Mouse (Mus musculus): ENCODE results near the gene Limd1. TPM values are rescaled to one million over a fixed set of nuclear protein-coding genes. Genes with fewer than 3 reads are reported as not detected.
A peak's percentile ranks its signal among the peaks of the same experiment; 100 is the strongest.

The Limd1 gene
- polyA plus RNA-seq, 1 experiment from 2014 or later, result 55.9 TPM

DNA sequence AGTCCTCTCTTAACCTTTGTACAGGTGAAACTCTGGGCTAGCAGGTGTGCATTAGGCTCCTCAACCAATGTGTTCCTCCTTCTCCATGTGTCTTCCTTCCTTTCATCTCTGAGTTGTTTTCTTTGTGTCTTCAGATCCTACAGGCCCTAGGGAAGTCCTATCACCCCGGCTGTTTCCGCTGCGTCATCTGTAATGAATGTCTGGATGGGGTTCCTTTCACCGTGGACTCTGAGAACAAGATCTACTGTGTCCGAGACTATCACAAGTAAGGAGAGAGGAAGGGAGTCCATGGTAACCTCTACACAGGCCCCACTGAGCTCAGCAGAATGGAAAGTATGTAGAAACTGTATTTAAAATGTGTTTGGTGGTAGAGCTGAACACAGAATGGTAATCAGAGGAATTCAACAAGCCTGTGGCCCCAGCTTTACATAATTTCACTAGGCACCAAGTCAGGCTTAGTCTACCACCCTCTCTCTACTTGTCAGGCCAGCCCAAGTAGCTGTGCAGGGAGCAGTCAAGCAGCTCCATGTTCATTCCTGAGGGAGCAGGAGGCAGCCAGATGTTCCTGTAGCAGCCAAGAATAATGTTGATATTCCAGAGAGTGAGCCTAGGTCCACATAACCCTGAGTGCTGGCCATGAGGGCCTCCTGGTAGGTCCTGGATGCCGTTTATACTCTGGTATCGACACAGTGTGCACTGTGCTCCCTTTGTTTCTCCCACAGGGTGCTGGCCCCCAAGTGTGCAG lies 38.3 kb downstream of the Limd1 start:
- Histone ChIP-seq H3K27ac (ENCODE audit: low read depth, low read length) (no peak overlapping the region), H3K4me3 (ENCODE audit: low read length) (no peak overlapping the region), H3K4me1 (ENCODE audit: control insufficient read depth, insufficient read depth, low read length) (no peaks in the 10 kb centered on the region), H3K9ac (ENCODE audit: low read depth, low read length) (no peak overlapping the region), H3K4me2 (replicated peaks; ENCODE audit: low read depth, low read length) (no peak overlapping the region), H3K9me3 (ENCODE audit: control insufficient read depth, low read length) (no peaks in the 10 kb centered on the region), H3K36me3 (ENCODE audit: control insufficient read depth, insufficient read depth, low read length) (peaks cover 60% of the 10 kb centered on the region), H3K27me3 (ENCODE audit: control insufficient read depth, insufficient read depth, low read length) (no peaks in the 10 kb centered on the region)
- 90% methylated on average over 7 of the region's 7 CpGs for WGBS
- ATAC-seq (ENCODE audit: low FRiP score, low TSS enrichment), result no peak

DNA sequence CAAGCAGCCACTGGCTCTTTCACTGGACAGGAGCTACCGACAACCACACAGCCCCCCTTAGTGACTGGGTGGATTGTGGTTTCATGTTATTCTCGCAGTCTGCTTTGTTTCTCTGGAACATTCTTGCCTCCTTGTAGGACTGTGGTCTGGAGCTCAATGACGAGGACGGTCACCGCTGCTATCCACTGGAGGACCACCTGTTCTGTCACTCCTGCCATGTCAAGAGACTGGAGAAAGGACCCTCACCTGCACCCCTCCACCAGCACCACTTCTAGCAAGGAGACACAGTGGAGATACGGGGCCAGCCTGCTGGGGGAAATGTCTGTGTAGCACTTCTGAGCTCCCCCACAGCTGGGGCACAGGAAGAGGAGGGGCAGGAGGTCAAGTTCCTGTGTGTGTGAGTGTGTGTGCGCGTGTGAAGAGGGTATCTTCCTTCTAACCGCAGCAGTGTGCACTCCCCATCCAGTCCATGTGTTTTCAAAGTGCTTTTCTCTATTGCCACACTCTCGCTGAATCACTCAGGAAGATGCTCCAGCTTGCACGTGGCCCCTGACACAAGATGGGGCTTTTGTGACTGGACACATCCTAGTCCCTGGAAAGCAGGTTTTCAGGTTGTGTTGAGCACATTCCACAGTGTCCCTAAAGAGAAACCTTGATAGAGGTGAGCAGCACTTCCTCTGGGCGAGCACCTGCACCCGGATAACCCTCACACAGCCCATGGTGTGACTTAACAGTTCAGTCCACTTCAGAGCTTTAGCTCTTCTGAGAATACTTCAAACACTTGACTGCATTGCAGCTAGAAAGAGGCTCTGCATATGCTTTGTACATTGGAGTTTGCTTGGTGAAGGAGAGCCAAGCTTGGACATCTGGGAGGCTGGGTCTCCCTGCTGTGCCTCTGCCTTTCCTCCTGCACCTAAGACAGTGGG lies 40.7 kb downstream of the Limd1 start:
- Histone ChIP-seq H3K4me1 (ENCODE audit: control insufficient read depth, insufficient read depth, low read length) (no peaks in the 10 kb centered on the region), H3K9ac (ENCODE audit: low read depth, low read length) (no peak overlapping the region), H3K4me2 (replicated peaks; ENCODE audit: low read depth, low read length) (no peak overlapping the region), H3K4me3 (ENCODE audit: low read length) (no peak overlapping the region), H3K9me3 (ENCODE audit: control insufficient read depth, low read length) (no peaks in the 10 kb centered on the region), H3K27me3 (ENCODE audit: control insufficient read depth, insufficient read depth, low read length) (no peaks in the 10 kb centered on the region), H3K36me3 (ENCODE audit: control insufficient read depth, insufficient read depth, low read length) (peaks cover 45% of the 10 kb centered on the region), H3K27ac (ENCODE audit: low read depth, low read length) (no peak overlapping the region)
- WGBS, result 86% methylated on average over 13 of the region's 13 CpGs
- ATAC-seq (ENCODE audit: low FRiP score, low TSS enrichment), result no peak

- H3K27ac ChIP-seq (ENCODE audit: low read depth, low read length), result no peak overlapping the region
- no peaks in the 10 kb centered on the region for H3K9me3 ChIP-seq (ENCODE audit: control insufficient read depth, low read length)
- no peak overlapping the region for H3K4me2 ChIP-seq (replicated peaks; ENCODE audit: low read depth, low read length)
- H3K9ac ChIP-seq (ENCODE audit: low read depth, low read length), result no peak overlapping the region
- H3K4me1 ChIP-seq (ENCODE audit: control insufficient read depth, insufficient read depth, low read length), result no peaks in the 10 kb centered on the region
- no peak for ATAC-seq (ENCODE audit: low FRiP score, low TSS enrichment)
- H3K36me3 ChIP-seq (ENCODE audit: control insufficient read depth, insufficient read depth, low read length), result peaks cover 45% of the 10 kb centered on the region
- 79% methylated on average over 3 of the region's 3 CpGs for WGBS
- no peak overlapping the region for H3K4me3 ChIP-seq (ENCODE audit: low read length)
- H3K27me3 ChIP-seq (ENCODE audit: control insufficient read depth, insufficient read depth, low read length), result no peaks in the 10 kb centered on the region
These were observed 42.2 kb downstream of the Limd1 start for GRCm38 (mm10) chr9:123520735-123521134.

- 38% methylated on average over 3 of the region's 3 CpGs for WGBS
- ATAC-seq (ENCODE audit: low FRiP score, low TSS enrichment), result no peak
- Histone ChIP-seq H3K4me3 (ENCODE audit: low read length) (no peak overlapping the region), H3K36me3 (ENCODE audit: control insufficient read depth, insufficient read depth, low read length) (peaks cover 22% of the 10 kb centered on the region), H3K27ac (ENCODE audit: low read depth, low read length) (no peak overlapping the region), H3K9ac (ENCODE audit: low read depth, low read length) (no peak overlapping the region), H3K4me1 (ENCODE audit: control insufficient read depth, insufficient read depth, low read length) (peaks cover 7% of the 10 kb centered on the region; the same call in 1 of the 2 replicates), H3K4me2 (replicated peaks; ENCODE audit: low read depth, low read length) (no peak overlapping the region), H3K9me3 (ENCODE audit: control insufficient read depth, low read length) (no peaks in the 10 kb centered on the region), H3K27me3 (ENCODE audit: control insufficient read depth, insufficient read depth, low read length) (no peaks in the 10 kb centered on the region)
These were observed 45.2 kb downstream of the Limd1 start for GRCm38 (mm10) chr9:123523676-123524075.

- no peak for ATAC-seq (ENCODE audit: low FRiP score, low TSS enrichment)
- Histone ChIP-seq H3K4me2 (replicated peaks; ENCODE audit: low read depth, low read length) (no peak overlapping the region), H3K4me3 (ENCODE audit: low read length) (no peak overlapping the region), H3K9ac (ENCODE audit: low read depth, low read length) (no peak overlapping the region), H3K9me3 (ENCODE audit: control insufficient read depth, low read length) (no peaks in the 10 kb centered on the region), H3K4me1 (ENCODE audit: control insufficient read depth, insufficient read depth, low read length) (peaks cover 7% of the 10 kb centered on the region; the same call in 1 of the 2 replicates), H3K36me3 (ENCODE audit: control insufficient read depth, insufficient read depth, low read length) (peaks cover 8% of the 10 kb centered on the region; the same call in 1 of the 2 replicates), H3K27ac (ENCODE audit: low read depth, low read length) (no peak overlapping the region), H3K27me3 (ENCODE audit: control insufficient read depth, insufficient read depth, low read length) (no peaks in the 10 kb centered on the region)
- WGBS, result 0% methylated on average over 1 of the region's 1 CpGs
These were observed 46.6 kb downstream of the Limd1 start for GRCm38 (mm10) chr9:123525095-123525494.

GRCm38 (mm10) chr9:123526502-123526901 lies 48.0 kb downstream of the Limd1 start:
- H3K9me3 ChIP-seq (ENCODE audit: control insufficient read depth, low read length), result no peaks in the 10 kb centered on the region
- WGBS, result 77% methylated on average over 5 of the region's 5 CpGs
- no peak overlapping the region for H3K27ac ChIP-seq (ENCODE audit: low read depth, low read length)
- H3K4me3 ChIP-seq (ENCODE audit: low read length), result no peak overlapping the region
- H3K4me1 ChIP-seq (ENCODE audit: control insufficient read depth, insufficient read depth, low read length), result peaks cover 13% of the 10 kb centered on the region; the same call in 1 of the 2 replicates
- H3K36me3 ChIP-seq (ENCODE audit: control insufficient read depth, insufficient read depth, low read length), result no peaks in the 10 kb centered on the region
- no peak overlapping the region for H3K9ac ChIP-seq (ENCODE audit: low read depth, low read length)
- no peak overlapping the region for H3K4me2 ChIP-seq (replicated peaks; ENCODE audit: low read depth, low read length)
- no peak for ATAC-seq (ENCODE audit: low FRiP score, low TSS enrichment)
- H3K27me3 ChIP-seq (ENCODE audit: control insufficient read depth, insufficient read depth, low read length), result no peaks in the 10 kb centered on the region

GRCm38 (mm10) chr9:123528087-123528925 lies 49.8 kb downstream of the Limd1 start:
- Histone ChIP-seq H3K4me3 (ENCODE audit: low read length) (peak overlapping the region; percentile 96), H3K4me1 (ENCODE audit: control insufficient read depth, insufficient read depth, low read length) (peaks cover 19% of the 10 kb centered on the region), H3K4me2 (replicated peaks; ENCODE audit: low read depth, low read length) (peak overlapping the region; percentile 65), H3K9me3 (ENCODE audit: control insufficient read depth, low read length) (no peaks in the 10 kb centered on the region), H3K9ac (ENCODE audit: low read depth, low read length) (peak overlapping the region; percentile 68), H3K27me3 (ENCODE audit: control insufficient read depth, insufficient read depth, low read length) (no peaks in the 10 kb centered on the region), H3K36me3 (ENCODE audit: control insufficient read depth, insufficient read depth, low read length) (no peaks in the 10 kb centered on the region), H3K27ac (ENCODE audit: low read depth, low read length) (peak overlapping the region; percentile 90)
- WGBS, result 26% methylated on average over 6 of the region's 6 CpGs
- no peak for ATAC-seq (ENCODE audit: low FRiP score, low TSS enrichment)

DNA sequence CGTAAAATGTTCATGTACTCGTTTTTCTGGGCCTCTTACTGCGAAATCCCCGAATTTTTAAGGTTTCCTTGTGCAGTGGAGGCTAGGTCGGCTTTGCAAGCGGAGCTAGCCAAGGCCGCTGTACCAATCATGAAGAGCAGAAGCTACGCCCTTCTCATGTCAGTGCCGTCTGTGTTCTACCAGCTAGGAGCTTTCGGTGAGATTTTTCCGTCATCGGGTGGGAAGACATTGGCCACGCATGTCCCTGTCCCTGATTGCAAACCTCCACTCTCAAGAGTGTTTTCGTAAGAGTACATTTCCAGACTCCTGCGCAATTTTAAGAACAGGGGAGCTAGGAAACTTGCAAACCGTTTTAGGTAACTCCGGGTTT lies 50.4 kb downstream of the Limd1 start:
- H3K27me3 ChIP-seq (ENCODE audit: control insufficient read depth, insufficient read depth, low read length), result no peaks in the 10 kb centered on the region
- H3K36me3 ChIP-seq (ENCODE audit: control insufficient read depth, insufficient read depth, low read length), result no peaks in the 10 kb centered on the region
- peak overlapping the region; percentile 68 for H3K9ac ChIP-seq (ENCODE audit: low read depth, low read length)
- no peaks in the 10 kb centered on the region for H3K9me3 ChIP-seq (ENCODE audit: control insufficient read depth, low read length)
- peak overlapping the region; percentile 65 for H3K4me2 ChIP-seq (replicated peaks; ENCODE audit: low read depth, low read length)
- ATAC-seq (ENCODE audit: low FRiP score, low TSS enrichment), result peak; percentile 12; the same call in 1 of the 2 replicates
- H3K4me3 ChIP-seq (ENCODE audit: low read length), result peak overlapping the region; percentile 96
- peak overlapping the region; percentile 90 for H3K27ac ChIP-seq (ENCODE audit: low read depth, low read length)
- peaks cover 19% of the 10 kb centered on the region for H3K4me1 ChIP-seq (ENCODE audit: control insufficient read depth, insufficient read depth, low read length)
- under 1% methylated on average over 17 of the region's 17 CpGs for WGBS
